Comparison of ENCODE assay signal across 22 mouse cellular contexts in the genomic region with DNA sequence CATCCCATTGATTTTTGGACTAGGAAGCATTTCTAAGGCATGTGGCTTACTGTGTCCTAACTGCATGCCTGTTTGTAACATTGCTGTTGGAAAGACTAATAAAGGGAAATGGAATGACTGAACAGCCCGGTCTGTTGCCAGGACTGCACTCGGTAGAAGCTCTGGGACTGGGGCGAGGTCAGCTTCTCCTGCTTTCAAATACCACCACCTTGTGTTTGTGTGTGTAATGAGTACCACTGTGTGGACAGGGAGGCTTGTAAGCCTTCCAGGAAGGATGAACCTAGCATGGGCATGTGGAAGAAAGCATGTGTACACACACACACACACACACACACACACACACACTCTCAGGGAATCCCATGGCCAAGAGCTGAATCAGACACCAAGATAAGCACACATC. TPM values are rescaled to one million over a fixed set of nuclear protein-coding genes. Genes with fewer than 3 reads are reported as not detected.
DNase-seq lines count a peak whose midpoint lies in the region; ATAC-seq and TF ChIP-seq lines count a peak whose summit lies in the region.
"Had no signal": no experiment of that assay in that cellular context is flagged by ENCODE, and none has a peak within 500 bp of the region (broad histone marks: within the 10 kb centered on the region; RNA-seq: fewer than 3 reads in every experiment).

No protein-coding gene starts in this region.

- H3K4me3 ChIP-seq in kidney, embryonic 16.5 days (ENCODE audit: low read length) = no peak overlapping the region
- no peak overlapping the region for H3K4me3 ChIP-seq in lung, postnatal 0 days (ENCODE audit: low read depth, low read length)
- H3K4me3 ChIP-seq: embryonic facial prominence, embryonic 15.5 days; erythroblast, embryonic 14.5 days; forebrain, embryonic 10.5 days; heart, adult 2 months; hindbrain, embryonic 10.5 days; hindbrain, embryonic 15.5 days had no signal

- intact Hi-C loops in heart, postnatal 25 days (cut with DNase I) = loop anchor here (10.0 kb wide), 1 partner anchor 155 kb away; no protein-coding TSS in a partner anchor

- no peak overlapping the region for H3K9ac ChIP-seq in kidney, embryonic 16.5 days (replicated peaks; ENCODE audit: low read length)
- no peak overlapping the region for H3K9ac ChIP-seq in lung, postnatal 0 days (replicated peaks; ENCODE audit: low read depth)
- H3K9ac ChIP-seq: embryonic facial prominence, embryonic 15.5 days; hindbrain, embryonic 15.5 days had no signal

- H3K27ac ChIP-seq in kidney, embryonic 16.5 days (ENCODE audit: low read length) = no peak overlapping the region
- no peak overlapping the region for H3K27ac ChIP-seq in lung, postnatal 0 days (ENCODE audit: low read length)
- H3K27ac ChIP-seq: embryonic facial prominence, embryonic 15.5 days; forebrain, embryonic 10.5 days; heart, adult 2 months; hindbrain, embryonic 10.5 days; hindbrain, embryonic 15.5 days had no signal

- peak; percentile 19 for TF ChIP-seq CTCF in lung, postnatal 0 days (IDR thresholded peaks at IDR 0.05)

- TF ChIP-seq EP300 in lung, postnatal 0 days (IDR thresholded peaks at IDR 0.05) = no peak

- H3K27me3 ChIP-seq in kidney, embryonic 16.5 days (ENCODE audit: insufficient read depth, low read length) = no peaks in the 10 kb centered on the region
- H3K27me3 ChIP-seq in lung, postnatal 0 days (replicated peaks; ENCODE audit: insufficient read depth, low read length) = no peaks in the 10 kb centered on the region
- H3K27me3 ChIP-seq: embryonic facial prominence, embryonic 15.5 days; hindbrain, embryonic 15.5 days had no signal

- WGBS in kidney, embryonic 16.5 days = 67% methylated on average over 3 of the region's 3 CpGs
- WGBS in lung, postnatal 0 days = 51% methylated on average over 3 of the region's 3 CpGs

- H3K4me2 ChIP-seq in kidney, embryonic 16.5 days (replicated peaks; ENCODE audit: low read depth, low read length) = no peak overlapping the region
- H3K4me2 ChIP-seq in lung, postnatal 0 days (replicated peaks; ENCODE audit: low read depth, low read length) = no peak overlapping the region
- H3K4me2 ChIP-seq: embryonic facial prominence, embryonic 15.5 days; heart, embryonic 11.5 days; hindbrain, embryonic 15.5 days had no signal

- H3K36me3 ChIP-seq in kidney, embryonic 16.5 days (ENCODE audit: insufficient read depth, low read length) = 0 out of 2 replicates have a peak, but pooled peaks cover 1% of the 10 kb centered on the region
- no peaks in the 10 kb centered on the region for H3K36me3 ChIP-seq in lung, postnatal 0 days (ENCODE audit: insufficient read depth, low read length)
- H3K36me3 ChIP-seq: embryonic facial prominence, embryonic 15.5 days; forebrain, embryonic 10.5 days; hindbrain, embryonic 10.5 days; hindbrain, embryonic 15.5 days had no signal

- ATAC-seq in kidney, embryonic 16.5 days (ENCODE audit: low FRiP score, low TSS enrichment) = no peak
- no peak for ATAC-seq in lung, postnatal 0 days
- ATAC-seq: forebrain, embryonic 14.5 days; inflammation-experienced regulatory T-cells, adult 6 months had no signal

- no peaks in the 10 kb centered on the region for H3K4me1 ChIP-seq in kidney, embryonic 16.5 days (ENCODE audit: insufficient read depth, low read length)
- H3K4me1 ChIP-seq in lung, postnatal 0 days (ENCODE audit: insufficient read depth, low read depth, low read length) = no peaks in the 10 kb centered on the region; the same call in 1 of the 2 replicates
- H3K4me1 ChIP-seq: embryonic facial prominence, embryonic 15.5 days; forebrain, embryonic 10.5 days; hindbrain, embryonic 10.5 days; hindbrain, embryonic 15.5 days had no signal

- DNase-seq in adrenal gland, postnatal 14 days = peak; percentile 13
- no peak for DNase-seq in adrenal gland, adult 2 months
- DNase-seq in heart, postnatal 4 days = peak; percentile 23
- no peak for DNase-seq in heart, postnatal 25 days (ENCODE audit: low spot score)
- peak; percentile 18 for DNase-seq in kidney, postnatal 10 days
- no peak for DNase-seq in lung, postnatal 0 days (ENCODE audit: low spot score)
- no peak for DNase-seq in lung, adult 18-20 months
- DNase-seq: cerebellum, adult 11 months; cerebellum, adult 8-10 months; cerebellum, postnatal 14 days; embryo, embryonic 11 days; gastrocnemius, postnatal 10 days; heart, adult 2 months had no signal

- H3K9me3 ChIP-seq in kidney, embryonic 16.5 days (ENCODE audit: low read length) = no peaks in the 10 kb centered on the region
- H3K9me3 ChIP-seq in lung, postnatal 0 days (ENCODE audit: low read length) = no peaks in the 10 kb centered on the region
- H3K9me3 ChIP-seq: embryonic facial prominence, embryonic 15.5 days; forebrain, embryonic 10.5 days; hindbrain, embryonic 10.5 days; hindbrain, embryonic 15.5 days had no signal

RNA-seq across cellular contexts. Expression of a gene that starts 34.1 kb away (rescaled TPM):
- total RNA-seq in adrenal gland, postnatal 14 days (2021) = 168 and 169 TPM in 2 replicates
- total RNA-seq in adrenal gland, adult 2 months (2021) = 100 to 1,000 TPM; 179 to 202 TPM
- polyA plus RNA-seq in adrenal gland, adult 2 months (2012; rRNA removed) = 1,620 and 2,789 TPM in 2 replicates
- 100 to 1,000 TPM; 299 to 302 TPM for total RNA-seq in heart, postnatal 4 days (2021)
- 100 to 1,000 TPM; 305 to 317 TPM for total RNA-seq in heart, postnatal 25 days (2021)
- 488 and 497 TPM in 2 replicates for polyA plus RNA-seq in kidney, embryonic 16.5 days (2015; fragmentation: Nextera tagmentation; extraction: Ambion mirVana)
- 159 and 173 TPM in 2 replicates for polyA plus RNA-seq in lung, postnatal 0 days (2015; fragmentation: Nextera tagmentation; extraction: Ambion mirVana)

Comparison
In these comparisons a context has a peak if more than half of its experiments do, and no peak if none do; other contexts are left out.
1. DNase-seq: peak in adrenal gland, postnatal 14 days (single experiment), heart, postnatal 4 days (single experiment) and kidney, postnatal 10 days (single experiment); none in adrenal gland, adult 2 months (single experiment), heart, postnatal 25 days (single experiment), lung, postnatal 0 days (single experiment) and lung, adult 18-20 months (0 of 2).